In genomic region chr3:97156431-97156830, GRCm38 (mm10) we compare ENCODE assay signal across 25 mouse cellular contexts. TPM values are rescaled to one million over a fixed set of nuclear protein-coding genes. Genes with fewer than 3 reads are reported as not detected.
DNase-seq lines count a peak whose midpoint lies in the region; ATAC-seq and TF ChIP-seq lines count a peak whose summit lies in the region.
"Had no signal": no experiment of that assay in that cellular context is flagged by ENCODE, and none has a peak within 500 bp of the region (broad histone marks: within the 10 kb centered on the region; RNA-seq: fewer than 3 reads in every experiment).

No protein-coding gene starts in this region.

- no peaks in the 10 kb centered on the region for H3K36me3 ChIP-seq in kidney, adult 2 months (ENCODE audit: control insufficient read depth, insufficient read depth, low read length)
- H3K36me3 ChIP-seq in midbrain, postnatal 0 days (ENCODE audit: insufficient read depth, low read length) = no peaks in the 10 kb centered on the region
- H3K36me3 ChIP-seq: embryonic facial prominence, embryonic 10.5 days; forebrain, embryonic 10.5 days; hindbrain, embryonic 12.5 days; limb, embryonic 13.5 days; midbrain, embryonic 10.5 days; stomach, embryonic 15.5 days had no signal

- no peak overlapping the region for H3K9ac ChIP-seq in midbrain, postnatal 0 days (replicated peaks; ENCODE audit: low read length, poor library complexity, severe bottlenecking)
- H3K9ac ChIP-seq: hindbrain, embryonic 12.5 days; limb, embryonic 13.5 days; liver, embryonic 14.5 days; lung, embryonic 14.5 days; stomach, embryonic 15.5 days had no signal

- DNase-seq in cerebellum, adult 11-12 months = peak; percentile 50
- peak; percentile 76 for DNase-seq in kidney, adult 2 months
- no peak for DNase-seq in kidney, postnatal 10 days
- DNase-seq in lung, postnatal 10 days = peak; percentile 9
- DNase-seq in lung, postnatal 4 days = no peak
- DNase-seq in midbrain, postnatal 0 days (ENCODE audit: low spot score) = no peak
- DNase-seq: adrenal gland, postnatal 14 days; gastrocnemius, postnatal 10 days; layer of hippocampus, adult 9-11 months; thymus, adult 2 months; thymus, postnatal 4 days had no signal

- H3K4me2 ChIP-seq in midbrain, postnatal 0 days (ENCODE audit: low read depth, low read length, poor library complexity, severe bottlenecking) = no peak overlapping the region
- H3K4me2 ChIP-seq: heart, embryonic 11.5 days; hindbrain, embryonic 12.5 days; limb, embryonic 13.5 days; lung, embryonic 14.5 days; stomach, embryonic 15.5 days had no signal

- TF ChIP-seq CTCF in kidney, adult 2 months (conservative IDR thresholded peaks at IDR 0.05; ENCODE audit: insufficient read depth, insufficient read length, low read depth, low read length) = no peak
- TF ChIP-seq CTCF in midbrain, postnatal 0 days (IDR thresholded peaks at IDR 0.05) = no peak

- H3K4me3 ChIP-seq in kidney, adult 2 months (ENCODE audit: insufficient read depth, low read depth, low read length) = no peak overlapping the region
- H3K4me3 ChIP-seq in midbrain, postnatal 0 days (ENCODE audit: low read depth, low read length) = no peak overlapping the region
- H3K4me3 ChIP-seq: embryonic facial prominence, embryonic 10.5 days; forebrain, embryonic 10.5 days; hindbrain, embryonic 12.5 days; limb, embryonic 13.5 days; stomach, embryonic 15.5 days had no signal

- TF ChIP-seq POLR2A in kidney, adult 2 months (IDR thresholded peaks at IDR 0.05; ENCODE audit: low read depth, low read length) = no peak

- 76% methylated on average over 6 of the region's 6 CpGs for WGBS in kidney, adult 2 months
- 96% methylated on average over 6 of the region's 6 CpGs for WGBS in midbrain, postnatal 0 days

- ATAC-seq in cerebellum, adult (ENCODE audit: insufficient number of reproducible peaks, low FRiP score, low TSS enrichment) = no peak
- ATAC-seq in midbrain, postnatal 0 days (ENCODE audit: low FRiP score) = no peak
- ATAC-seq: CD4-positive, CD25-positive, alpha-beta regulatory T cell, adult 4 months; forebrain, embryonic 16.5 days; intestine, postnatal 0 days; midbrain, embryonic 16.5 days had no signal

- H3K4me1 ChIP-seq in kidney, adult 2 months (ENCODE audit: control insufficient read depth, insufficient read depth, low read length) = peaks cover 4% of the 10 kb centered on the region; the same call in 1 of the 2 replicates
- no peaks in the 10 kb centered on the region for H3K4me1 ChIP-seq in midbrain, postnatal 0 days (ENCODE audit: insufficient read depth, low read length)

- no peaks in the 10 kb centered on the region for H3K27me3 ChIP-seq in kidney, adult 2 months (replicated peaks; ENCODE audit: control insufficient read depth, insufficient read depth, low read length)
- H3K27me3 ChIP-seq in midbrain, postnatal 0 days (ENCODE audit: insufficient read depth, low read length) = no peaks in the 10 kb centered on the region
- H3K27me3 ChIP-seq: hindbrain, embryonic 12.5 days; limb, embryonic 13.5 days; stomach, embryonic 15.5 days had no signal

- H3K9me3 ChIP-seq in midbrain, postnatal 0 days (ENCODE audit: low read length) = no peaks in the 10 kb centered on the region
- H3K9me3 ChIP-seq: embryonic facial prominence, embryonic 10.5 days; forebrain, embryonic 10.5 days; hindbrain, embryonic 12.5 days; limb, embryonic 13.5 days; midbrain, embryonic 10.5 days; stomach, embryonic 15.5 days had no signal

- H3K27ac ChIP-seq in kidney, adult 2 months (ENCODE audit: insufficient read depth, low read depth, low read length) = no peak overlapping the region
- no peak overlapping the region for H3K27ac ChIP-seq in midbrain, postnatal 0 days (ENCODE audit: low read depth, low read length)
- H3K27ac ChIP-seq: embryonic facial prominence, embryonic 10.5 days; forebrain, embryonic 10.5 days; hindbrain, embryonic 12.5 days; limb, embryonic 13.5 days; liver, embryonic 14.5 days; midbrain, embryonic 10.5 days; stomach, embryonic 15.5 days had no signal

RNA-seq across cellular contexts. Expression of gene Acp6, which starts 2.1 kb away (rescaled TPM):
- polyA plus RNA-seq in kidney, adult 2 months (2012; rRNA removed) = 67.8 and 74.2 TPM in 2 replicates
- 14.7 and 20.3 TPM in 2 replicates for total RNA-seq in midbrain, postnatal 0 days (2014; rRNA removed)
- polyA plus RNA-seq in midbrain, postnatal 0 days (2015; fragmentation: Nextera tagmentation; extraction: Ambion mirVana) = 12.6 and 13.7 TPM in 2 replicates

Comparison
In these comparisons a context has a peak if more than half of its experiments do, and no peak if none do; other contexts are left out.
1. DNase-seq: peak in cerebellum, adult 11-12 months (single experiment), kidney, adult 2 months (single experiment) and lung, postnatal 10 days (single experiment); none in kidney, postnatal 10 days (single experiment), lung, postnatal 4 days (0 of 2) and midbrain, postnatal 0 days (single experiment).